Mouse (Mus musculus): ENCODE data around the gene Kif16b. TPM values are rescaled to one million over a fixed set of nuclear protein-coding genes. Genes with fewer than 3 reads are reported as not detected.
A peak's percentile ranks its signal among the peaks of the same experiment; 100 is the strongest.

The Kif16b gene
- polyA plus RNA-seq, 1 experiment from 2014 or later = 9.4 TPM

- Histone ChIP-seq H3K9me3 (no peaks in the 10 kb centered on the region), H3K27me3 (replicated peaks) (no peaks in the 10 kb centered on the region), H3K9ac (no peak overlapping the region), H3K4me2 (no peak overlapping the region), H3K4me1 (no peaks in the 10 kb centered on the region), H3K4me3 (no peak overlapping the region), H3K27ac (replicated peaks) (no peak overlapping the region), H3K36me3 (peaks cover 13% of the 10 kb centered on the region)
- WGBS = 85% methylated on average over 2 of the region's 2 CpGs
- no peak for ATAC-seq (ENCODE audit: extremely low read depth, insufficient number of reproducible peaks, low FRiP score, low TSS enrichment)
Observed at GRCm38 (mm10) chr2:142867481-142867880, 33.9 kb downstream of the Kif16b start.

DNA sequence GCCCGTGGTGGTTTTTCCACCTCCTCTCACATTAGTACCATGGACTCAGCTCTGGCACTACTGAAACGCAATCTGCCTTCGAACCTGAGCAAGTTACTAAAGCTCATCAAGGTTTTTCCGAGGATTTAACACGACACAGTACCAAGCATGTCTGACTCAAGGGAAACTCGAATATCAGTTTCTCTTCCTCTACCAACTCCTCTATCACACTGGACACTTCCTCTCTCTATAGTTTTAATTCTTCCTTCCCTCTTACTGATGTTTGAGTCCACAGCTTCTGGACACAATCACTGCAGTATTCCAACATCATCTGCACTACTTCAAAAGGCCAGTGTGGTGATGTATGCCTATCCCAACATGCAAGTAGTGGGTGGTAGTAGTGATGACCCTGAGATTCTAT is 40.3 kb downstream of the Kif16b start:
- ATAC-seq (ENCODE audit: extremely low read depth, insufficient number of reproducible peaks, low FRiP score, low TSS enrichment) = no peak
- Histone ChIP-seq H3K27me3 (replicated peaks) (no peaks in the 10 kb centered on the region), H3K36me3 (peaks cover 20% of the 10 kb centered on the region), H3K9ac (no peak overlapping the region), H3K4me1 (no peaks in the 10 kb centered on the region), H3K9me3 (no peaks in the 10 kb centered on the region), H3K4me3 (no peak overlapping the region), H3K27ac (replicated peaks) (no peak overlapping the region), H3K4me2 (no peak overlapping the region)
- WGBS = 71% methylated on average over 6 of the region's 6 CpGs

GRCm38 (mm10) chr2:142859452-142859851 is 41.9 kb downstream of the Kif16b start:
- H3K36me3 ChIP-seq = peaks cover 22% of the 10 kb centered on the region
- ATAC-seq (ENCODE audit: extremely low read depth, insufficient number of reproducible peaks, low FRiP score, low TSS enrichment) = no peak
- H3K4me2 ChIP-seq = no peak overlapping the region
- 59% methylated on average over 4 of the region's 4 CpGs for WGBS
- H3K27me3 ChIP-seq (replicated peaks) = no peaks in the 10 kb centered on the region
- no peak overlapping the region for H3K4me3 ChIP-seq
- H3K9me3 ChIP-seq = no peaks in the 10 kb centered on the region
- no peak overlapping the region for H3K27ac ChIP-seq (replicated peaks)
- no peaks in the 10 kb centered on the region for H3K4me1 ChIP-seq
- H3K9ac ChIP-seq = no peak overlapping the region

DNA sequence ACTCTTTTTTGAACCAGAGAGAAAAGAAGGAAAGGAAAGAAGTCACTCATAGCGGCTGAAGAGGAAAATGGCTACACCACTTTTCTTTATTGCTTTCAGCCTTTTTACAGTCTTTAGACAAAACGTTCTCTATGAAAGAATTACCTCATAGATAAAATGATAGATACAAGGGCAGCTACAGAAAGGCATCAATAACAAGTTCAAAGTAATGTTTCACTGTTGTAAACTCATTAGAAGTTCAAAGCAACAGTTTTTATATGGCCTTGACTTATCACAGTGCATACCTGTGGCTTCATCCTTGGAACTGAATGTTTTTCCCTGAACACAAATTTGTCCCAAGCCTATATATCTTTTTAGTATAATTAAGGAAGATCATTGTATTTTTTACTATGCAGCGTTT is 62.6 kb downstream of the Kif16b start:
- Histone ChIP-seq H3K4me1 (peaks cover 9% of the 10 kb centered on the region; the same call in 1 of the 2 replicates), H3K9ac (no peak overlapping the region), H3K36me3 (peaks cover 5% of the 10 kb centered on the region), H3K27me3 (replicated peaks) (no peaks in the 10 kb centered on the region), H3K9me3 (no peaks in the 10 kb centered on the region), H3K27ac (replicated peaks) (peak overlapping the region; percentile 51; the same call in 1 of the 2 replicates), H3K4me2 (no peak overlapping the region), H3K4me3 (no peak overlapping the region)
- 76% methylated on average over 3 of the region's 3 CpGs for WGBS
- no peak for ATAC-seq (ENCODE audit: extremely low read depth, insufficient number of reproducible peaks, low FRiP score, low TSS enrichment)

DNA sequence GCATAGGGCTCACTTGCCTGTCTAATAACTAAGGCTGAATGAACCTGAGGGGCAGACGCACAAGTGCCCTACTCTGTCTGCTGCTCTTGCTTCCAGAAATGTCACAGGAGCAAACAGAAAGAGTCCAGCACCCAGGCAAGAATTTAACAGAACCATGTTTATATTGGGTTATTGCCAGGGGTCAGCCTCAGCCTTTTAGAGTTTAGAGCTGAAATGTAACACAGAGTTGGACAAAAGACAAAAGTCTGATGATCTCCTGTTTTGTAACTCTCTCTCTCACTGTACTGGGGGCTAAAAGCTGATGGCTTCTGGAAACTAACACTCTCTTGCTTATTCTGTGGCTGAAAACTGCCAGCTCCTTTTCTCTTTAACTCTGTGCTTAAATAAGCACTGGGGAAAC is 63.2 kb downstream of the Kif16b start:
- peaks cover 11% of the 10 kb centered on the region for H3K36me3 ChIP-seq
- H3K9me3 ChIP-seq = no peaks in the 10 kb centered on the region
- 29% methylated on average over 1 of the region's 1 CpGs for WGBS
- peaks cover 9% of the 10 kb centered on the region; the same call in 1 of the 2 replicates for H3K4me1 ChIP-seq
- no peak overlapping the region for H3K4me3 ChIP-seq
- no peaks in the 10 kb centered on the region for H3K27me3 ChIP-seq (replicated peaks)
- no peak overlapping the region for H3K9ac ChIP-seq
- no peak overlapping the region for H3K4me2 ChIP-seq
- H3K27ac ChIP-seq (replicated peaks) = peak overlapping the region; percentile 51
- ATAC-seq (ENCODE audit: extremely low read depth, insufficient number of reproducible peaks, low FRiP score, low TSS enrichment) = peak; percentile 42; the same call in 1 of the 2 replicates

DNA sequence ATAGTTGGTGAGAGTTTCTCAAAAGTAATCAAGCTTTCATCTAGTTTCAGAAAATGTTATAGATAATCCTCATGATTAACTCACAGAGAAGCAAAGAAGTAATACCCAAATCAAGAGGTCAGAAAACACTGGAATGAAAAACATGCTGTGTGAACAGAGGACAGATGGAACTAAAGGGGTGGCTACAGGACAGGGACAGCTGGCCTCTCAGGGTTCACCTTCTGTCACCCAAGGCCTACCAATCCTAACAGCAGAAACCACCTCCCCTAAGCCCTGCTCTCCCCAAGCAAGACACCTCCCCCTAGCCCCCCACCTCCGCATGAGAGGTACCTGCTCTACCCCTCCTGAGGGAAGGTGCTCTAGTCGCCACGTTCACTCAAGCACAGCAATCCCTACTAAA is 66.6 kb downstream of the Kif16b start:
- Histone ChIP-seq H3K36me3 (peaks cover 8% of the 10 kb centered on the region), H3K27ac (replicated peaks) (no peak overlapping the region), H3K4me1 (peaks cover 9% of the 10 kb centered on the region; the same call in 1 of the 2 replicates), H3K27me3 (replicated peaks) (no peaks in the 10 kb centered on the region), H3K4me2 (no peak overlapping the region), H3K9ac (no peak overlapping the region), H3K9me3 (no peaks in the 10 kb centered on the region), H3K4me3 (no peak overlapping the region)
- WGBS = 76% methylated on average over 3 of the region's 3 CpGs
- ATAC-seq (ENCODE audit: extremely low read depth, insufficient number of reproducible peaks, low FRiP score, low TSS enrichment) = no peak

DNA sequence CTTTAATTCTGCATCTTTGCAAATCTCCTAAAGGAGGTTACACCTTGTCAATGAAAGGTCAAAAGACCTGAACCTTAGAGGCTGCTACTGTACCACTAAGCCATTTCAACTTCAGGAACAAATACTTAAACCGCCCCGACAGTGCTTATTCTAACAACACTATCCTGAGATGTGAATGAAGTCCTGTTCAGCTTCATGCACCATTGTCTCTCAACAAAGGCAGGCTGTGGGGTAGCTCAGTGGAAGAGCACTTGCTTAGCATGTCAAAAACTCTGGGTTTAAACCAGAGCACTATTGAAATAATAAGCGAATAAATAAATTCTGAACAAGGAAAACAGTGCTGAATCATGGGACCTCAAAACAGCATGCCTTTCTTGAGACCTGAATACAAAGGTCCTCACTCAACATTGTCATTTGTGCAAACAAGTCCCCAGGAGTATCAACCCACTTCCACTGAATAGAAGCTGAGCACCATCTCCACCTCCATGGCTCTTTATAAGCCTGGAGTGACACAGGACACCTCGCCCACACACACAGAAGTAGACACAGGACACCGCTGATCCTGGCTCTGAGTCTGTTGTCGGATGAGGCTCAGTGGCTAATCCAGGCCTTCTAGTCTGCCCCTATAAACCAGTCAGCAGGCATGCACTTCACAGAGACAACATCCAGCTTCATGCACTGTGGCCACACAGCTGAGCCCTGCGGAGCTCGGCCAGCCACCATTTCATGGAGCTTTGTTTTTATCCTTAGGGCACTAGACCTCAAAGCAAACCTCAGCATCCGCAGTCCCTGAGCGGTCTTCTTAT is 68.5 kb downstream of the Kif16b start:
- no peak overlapping the region for H3K9ac ChIP-seq
- H3K4me2 ChIP-seq = no peak overlapping the region
- H3K4me1 ChIP-seq = no peaks in the 10 kb centered on the region
- no peaks in the 10 kb centered on the region for H3K9me3 ChIP-seq
- ATAC-seq (ENCODE audit: extremely low read depth, insufficient number of reproducible peaks, low FRiP score, low TSS enrichment) = no peak
- H3K4me3 ChIP-seq = no peak overlapping the region
- WGBS = 82% methylated on average over 10 of the region's 10 CpGs
- no peaks in the 10 kb centered on the region for H3K27me3 ChIP-seq (replicated peaks)
- H3K36me3 ChIP-seq = peaks cover 8% of the 10 kb centered on the region
- H3K27ac ChIP-seq (replicated peaks) = no peak overlapping the region

DNA sequence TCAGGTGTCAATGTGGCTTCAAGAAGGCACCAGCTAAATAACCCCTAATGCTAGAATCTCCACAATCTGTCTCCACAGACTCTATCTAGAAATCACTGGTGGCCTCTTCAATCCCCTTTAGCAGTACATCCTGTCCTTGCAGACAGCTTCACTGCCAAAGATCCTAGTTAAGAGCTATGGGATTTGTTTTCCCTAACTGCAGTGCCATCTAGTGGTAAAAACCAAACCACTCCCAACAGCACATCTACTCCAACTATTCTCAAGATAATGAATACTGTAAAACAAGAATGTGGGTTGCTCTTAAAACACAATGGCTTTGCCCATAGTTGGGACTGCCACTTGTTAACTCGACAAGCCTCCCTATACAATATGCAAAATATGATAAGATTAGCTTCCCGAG is 88.3 kb downstream of the Kif16b start:
- H3K9me3 ChIP-seq = no peaks in the 10 kb centered on the region
- WGBS = 21% methylated on average over 2 of the region's 2 CpGs
- H3K4me1 ChIP-seq = no peaks in the 10 kb centered on the region
- H3K4me2 ChIP-seq = no peak overlapping the region
- no peaks in the 10 kb centered on the region; the same call in 1 of the 2 replicates for H3K27me3 ChIP-seq (replicated peaks)
- H3K9ac ChIP-seq = no peak overlapping the region
- no peak overlapping the region for H3K4me3 ChIP-seq
- no peak for ATAC-seq (ENCODE audit: extremely low read depth, insufficient number of reproducible peaks, low FRiP score, low TSS enrichment)
- no peak overlapping the region for H3K27ac ChIP-seq (replicated peaks)
- H3K36me3 ChIP-seq = no peaks in the 10 kb centered on the region

GRCm38 (mm10) chr2:142803760-142804448 is 97.4 kb downstream of the Kif16b start:
- Histone ChIP-seq H3K4me1 (0 out of 2 replicates have a peak, but pooled peaks cover 9% of the 10 kb centered on the region), H3K27ac (replicated peaks) (no peak overlapping the region), H3K9me3 (no peaks in the 10 kb centered on the region), H3K9ac (no peak overlapping the region), H3K27me3 (replicated peaks) (no peaks in the 10 kb centered on the region), H3K36me3 (no peaks in the 10 kb centered on the region), H3K4me2 (no peak overlapping the region), H3K4me3 (no peak overlapping the region)
- no peak for ATAC-seq (ENCODE audit: extremely low read depth, insufficient number of reproducible peaks, low FRiP score, low TSS enrichment)
- WGBS = 83% methylated on average over 1 of the region's 1 CpGs

- Histone ChIP-seq H3K4me2 (no peak overlapping the region), H3K9ac (no peak overlapping the region), H3K9me3 (no peaks in the 10 kb centered on the region), H3K4me3 (no peak overlapping the region), H3K27ac (replicated peaks) (no peak overlapping the region), H3K36me3 (no peaks in the 10 kb centered on the region), H3K4me1 (0 out of 2 replicates have a peak, but pooled peaks cover 5% of the 10 kb centered on the region), H3K27me3 (replicated peaks) (no peaks in the 10 kb centered on the region)
- 71% methylated on average over 6 of the region's 6 CpGs for WGBS
- no peak for ATAC-seq (ENCODE audit: extremely low read depth, insufficient number of reproducible peaks, low FRiP score, low TSS enrichment)
Observed at GRCm38 (mm10) chr2:142797310-142797709, 104.0 kb downstream of the Kif16b start.

DNA sequence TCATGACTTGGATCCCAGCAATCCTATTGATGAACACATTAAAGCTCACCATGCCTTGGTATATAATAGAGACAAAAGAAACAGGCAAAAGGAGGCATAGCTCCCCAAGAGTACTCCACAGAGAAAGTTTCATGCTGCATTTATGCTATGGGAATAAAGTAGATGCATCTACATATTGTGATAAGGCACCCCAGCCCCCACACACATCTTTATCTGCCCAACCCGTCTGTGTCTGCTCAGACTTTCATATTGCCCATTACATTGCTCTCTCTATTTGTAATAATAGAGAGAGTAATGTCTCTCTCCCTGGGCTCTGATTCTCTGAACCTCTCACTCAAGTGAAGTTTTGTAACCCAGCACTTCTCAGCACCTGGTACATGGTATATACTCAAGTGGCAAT is 126.0 kb downstream of the Kif16b start:
- Histone ChIP-seq H3K4me2 (no peak overlapping the region), H3K4me3 (no peak overlapping the region), H3K27me3 (replicated peaks) (no peaks in the 10 kb centered on the region), H3K9me3 (no peaks in the 10 kb centered on the region), H3K4me1 (0 out of 2 replicates have a peak, but pooled peaks cover 4% of the 10 kb centered on the region), H3K9ac (no peak overlapping the region), H3K36me3 (no peaks in the 10 kb centered on the region), H3K27ac (replicated peaks) (no peak overlapping the region)
- 48% methylated on average over 1 of the region's 1 CpGs for WGBS
- ATAC-seq (ENCODE audit: extremely low read depth, insufficient number of reproducible peaks, low FRiP score, low TSS enrichment) = no peak
